Mouse (Mus musculus): Measurements from ENCODE around the gene Tyms. TPM values are rescaled to one million over a fixed set of nuclear protein-coding genes. Genes with fewer than 3 reads are reported as not detected.
A peak's percentile ranks its signal among the peaks of the same experiment; 100 is the strongest.

Tyms gene
- polyA plus RNA-seq, 1 experiment: 19.3 TPM

- H3K36me3 ChIP-seq (replicated peaks; ENCODE audit: low read length): peaks cover 7% of the 10 kb centered on the region
- peaks cover 90% of the 10 kb centered on the region for H3K27me3 ChIP-seq (replicated peaks)
Measured at GRCm38 (mm10) chr5:30111771-30112170, 38.4 kb upstream of the Tyms start.

GRCm38 (mm10) chr5:30111126-30111525 is 37.7 kb upstream of the Tyms start:
- Histone ChIP-seq H3K9me3 (no peaks in the 10 kb centered on the region), H3K27me3 (replicated peaks) (peaks cover 95% of the 10 kb centered on the region), H3K4me1 (peaks cover 40% of the 10 kb centered on the region), H3K4me3 (replicated peaks) (peak overlapping the region; percentile 84), H3K36me3 (replicated peaks; ENCODE audit: low read length) (peaks cover under 1% of the 10 kb centered on the region)
- no peak for TF ChIP-seq FLI1 (IDR thresholded peaks at IDR 0.05; ENCODE audit: low read length)
- TF ChIP-seq GATA1 (IDR thresholded peaks at IDR 0.05; ENCODE audit: borderline replicate concordance, low read length): no peak

More at GRCm38 (mm10) chr5:30111771-30112170, 38.4 kb upstream of the Tyms start:
- TF ChIP-seq GATA1 (IDR thresholded peaks at IDR 0.05; ENCODE audit: borderline replicate concordance, low read length) (no peak), FLI1 (IDR thresholded peaks at IDR 0.05; ENCODE audit: low read length) (no peak)
- Histone ChIP-seq H3K4me3 (replicated peaks) (peak overlapping the region; percentile 84), H3K4me1 (peaks cover 37% of the 10 kb centered on the region), H3K9me3 (no peaks in the 10 kb centered on the region)

- H3K27me3 ChIP-seq (replicated peaks): peaks cover 95% of the 10 kb centered on the region
- H3K4me1 ChIP-seq: peaks cover 46% of the 10 kb centered on the region
- no peaks in the 10 kb centered on the region for H3K36me3 ChIP-seq (replicated peaks; ENCODE audit: low read length)
- H3K9me3 ChIP-seq: no peaks in the 10 kb centered on the region
- TF ChIP-seq GATA1 (IDR thresholded peaks at IDR 0.05; ENCODE audit: borderline replicate concordance, low read length): no peak
- no peak overlapping the region for H3K4me3 ChIP-seq (replicated peaks)
Measured at GRCm38 (mm10) chr5:30110371-30111060, 37.1 kb upstream of the Tyms start.

- Histone ChIP-seq H3K9me3 (no peaks in the 10 kb centered on the region), H3K4me3 (replicated peaks) (no peak overlapping the region), H3K4me1 (peaks cover 50% of the 10 kb centered on the region), H3K27me3 (replicated peaks) (peaks cover 97% of the 10 kb centered on the region), H3K36me3 (replicated peaks; ENCODE audit: low read length) (no peaks in the 10 kb centered on the region)
- TF ChIP-seq GATA1 (IDR thresholded peaks at IDR 0.05; ENCODE audit: borderline replicate concordance, low read length) (no peak), FLI1 (IDR thresholded peaks at IDR 0.05; ENCODE audit: low read length) (no peak)
Measured at GRCm38 (mm10) chr5:30109899-30110298, 36.5 kb upstream of the Tyms start.

GRCm38 (mm10) chr5:30108233-30108632 is 34.8 kb upstream of the Tyms start:
- Histone ChIP-seq H3K27me3 (replicated peaks) (peaks cover 96% of the 10 kb centered on the region), H3K4me3 (replicated peaks) (no peak overlapping the region), H3K4me1 (peaks cover 43% of the 10 kb centered on the region), H3K9me3 (peaks cover 12% of the 10 kb centered on the region), H3K36me3 (replicated peaks; ENCODE audit: low read length) (no peaks in the 10 kb centered on the region)
- TF ChIP-seq FLI1 (IDR thresholded peaks at IDR 0.05; ENCODE audit: low read length) (no peak), GATA1 (IDR thresholded peaks at IDR 0.05; ENCODE audit: borderline replicate concordance, low read length) (no peak)

- Histone ChIP-seq H3K4me1 (peaks cover 45% of the 10 kb centered on the region), H3K9me3 (peaks cover 18% of the 10 kb centered on the region), H3K36me3 (replicated peaks; ENCODE audit: low read length) (no peaks in the 10 kb centered on the region), H3K4me3 (replicated peaks) (peak overlapping the region; percentile 14), H3K27me3 (replicated peaks) (peaks cover 96% of the 10 kb centered on the region)
- no peak for TF ChIP-seq GATA1 (IDR thresholded peaks at IDR 0.05; ENCODE audit: borderline replicate concordance, low read length)
- TF ChIP-seq FLI1 (IDR thresholded peaks at IDR 0.05; ENCODE audit: low read length): no peak
Measured at GRCm38 (mm10) chr5:30107611-30108041, 34.2 kb upstream of the Tyms start.

GRCm38 (mm10) chr5:30107186-30107585 is 33.8 kb upstream of the Tyms start:
- Histone ChIP-seq H3K36me3 (replicated peaks; ENCODE audit: low read length) (no peaks in the 10 kb centered on the region), H3K9me3 (peaks cover 22% of the 10 kb centered on the region), H3K4me3 (replicated peaks) (no peak overlapping the region), H3K27me3 (replicated peaks) (peaks cover 96% of the 10 kb centered on the region), H3K4me1 (peaks cover 49% of the 10 kb centered on the region)
- no peak for TF ChIP-seq FLI1 (IDR thresholded peaks at IDR 0.05; ENCODE audit: low read length)

- Histone ChIP-seq H3K36me3 (replicated peaks; ENCODE audit: low read length) (no peaks in the 10 kb centered on the region), H3K4me1 (peaks cover 50% of the 10 kb centered on the region), H3K27me3 (replicated peaks) (peaks cover 95% of the 10 kb centered on the region), H3K9me3 (peaks cover 27% of the 10 kb centered on the region), H3K4me3 (replicated peaks) (no peak overlapping the region)
- TF ChIP-seq FLI1 (IDR thresholded peaks at IDR 0.05; ENCODE audit: low read length): no peak
- TF ChIP-seq GATA1 (IDR thresholded peaks at IDR 0.05; ENCODE audit: borderline replicate concordance, low read length): no peak
Measured at GRCm38 (mm10) chr5:30106756-30107155, 33.3 kb upstream of the Tyms start.

- TF ChIP-seq FLI1 (IDR thresholded peaks at IDR 0.05; ENCODE audit: low read length) (no peak), GATA1 (IDR thresholded peaks at IDR 0.05; ENCODE audit: borderline replicate concordance, low read length) (no peak)
- peaks cover 91% of the 10 kb centered on the region for H3K27me3 ChIP-seq (replicated peaks)
- peaks cover 36% of the 10 kb centered on the region for H3K9me3 ChIP-seq
- no peaks in the 10 kb centered on the region for H3K36me3 ChIP-seq (replicated peaks; ENCODE audit: low read length)
- H3K4me3 ChIP-seq (replicated peaks): peak within 1 kb of the TSS; percentile 84
- H3K4me1 ChIP-seq: peaks cover 41% of the 10 kb centered on the region
Measured at GRCm38 (mm10) chr5:30105668-30106300, 32.4 kb upstream of the Tyms start, which contains the start of gene 3110082J24Rik. TSS of gene 3110082J24Rik (minus strand) at chr5:30106086.

Data from megakaryocyte, embryonic 14.5 days (primary cell).